Mouse (Mus musculus) brain, embryonic 14.5 days (tissue): ENCODE results near the gene Pkdrej.

Experiments used
- CTCF ChIP-seq: fragments of 200-500 bp; IDR thresholded peaks from 2 replicates; pipeline ENCODE4 v1.5.1; 2012; ENCODE audit warnings: inconsistent platforms, mild to moderate bottlenecking, moderate library complexity, borderline replicate concordance; ENCODE audit not compliant: insufficient read depth, insufficient read length; ENCODE audit errors: extremely low read depth
- POLR2A ChIP-seq: fragments of 200-500 bp; IDR thresholded peaks from 2 replicates; pipeline ENCODE4 v1.6.1; 2012; ENCODE audit warnings: mild to moderate bottlenecking, inconsistent platforms, borderline replicate concordance; ENCODE audit not compliant: poor library complexity, insufficient read depth, insufficient read length, severe bottlenecking; ENCODE audit errors: extremely low read depth

GRCm38 (mm10) chr15:85821203-85822010 lies at the start of gene Pkdrej:
- TF ChIP-seq POLR2A (no peak), CTCF (no peak)
